Mouse (Mus musculus): Measurements from ENCODE around the gene Ankrd13d.

The Ankrd13d gene

DNA sequence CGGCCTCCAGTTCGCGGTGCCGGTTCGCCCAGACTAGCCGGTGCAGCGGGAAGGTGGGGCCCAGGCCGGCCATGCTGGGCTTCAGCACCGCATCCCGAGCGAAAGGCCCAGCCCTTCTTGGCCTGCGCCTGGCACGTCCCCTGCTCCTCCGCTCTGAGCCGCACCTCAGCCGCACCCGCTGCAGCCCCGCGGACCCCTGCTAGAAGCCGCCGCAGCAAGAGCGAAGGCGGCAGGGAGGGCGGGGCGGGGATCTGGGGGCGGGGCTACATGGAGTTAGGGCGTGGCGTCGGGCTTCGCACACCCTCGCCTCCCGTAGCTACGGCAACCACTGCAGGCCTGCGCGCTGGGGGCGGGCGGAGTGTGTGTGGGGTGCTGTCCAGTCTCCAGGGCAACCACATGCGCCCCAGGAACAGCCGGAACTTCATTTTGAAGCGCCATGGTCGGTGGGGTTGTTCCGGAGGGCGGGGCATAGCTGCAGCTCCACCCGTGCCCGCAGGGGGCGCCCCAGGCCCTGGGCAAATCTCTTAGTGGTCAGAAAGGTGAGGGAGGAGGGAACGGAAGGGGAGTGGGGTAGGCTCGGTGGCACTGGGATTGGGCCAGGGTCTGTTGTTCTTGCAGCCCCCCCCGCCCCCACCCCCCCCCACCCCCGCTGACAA is at the start of gene Ankrd13d:
Gene Ankrd13d (minus strand): TSS at position 240 of the 656 bp plus-strand sequence.
- peak; percentile 95 to 97 for DNase-seq (ENCODE audit: low spot score in 2 of 2)

DNA sequence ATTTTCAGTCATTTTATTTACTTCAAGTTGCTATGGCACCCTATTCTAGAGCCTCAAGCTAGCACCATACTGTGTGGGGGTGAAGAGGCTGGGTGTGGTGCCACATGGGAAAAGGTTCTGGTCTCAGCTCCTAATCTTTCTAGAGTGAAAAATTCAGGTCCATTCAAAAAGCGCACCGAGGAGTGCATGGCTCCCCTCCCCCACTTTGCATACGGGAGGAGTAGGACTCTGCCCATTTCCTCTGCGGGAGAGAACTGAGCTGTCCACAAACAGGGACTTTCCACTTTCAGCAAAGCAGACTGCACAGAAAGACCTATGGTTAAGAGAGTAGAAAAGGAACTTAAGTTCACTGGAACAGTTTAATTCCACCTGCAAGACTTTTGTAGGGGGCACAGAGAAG is 49.7 kb upstream of the Ankrd13d start:
- DNase-seq (ENCODE audit: low spot score in 2 of 2), result peak; percentile 60 to 68

DNA sequence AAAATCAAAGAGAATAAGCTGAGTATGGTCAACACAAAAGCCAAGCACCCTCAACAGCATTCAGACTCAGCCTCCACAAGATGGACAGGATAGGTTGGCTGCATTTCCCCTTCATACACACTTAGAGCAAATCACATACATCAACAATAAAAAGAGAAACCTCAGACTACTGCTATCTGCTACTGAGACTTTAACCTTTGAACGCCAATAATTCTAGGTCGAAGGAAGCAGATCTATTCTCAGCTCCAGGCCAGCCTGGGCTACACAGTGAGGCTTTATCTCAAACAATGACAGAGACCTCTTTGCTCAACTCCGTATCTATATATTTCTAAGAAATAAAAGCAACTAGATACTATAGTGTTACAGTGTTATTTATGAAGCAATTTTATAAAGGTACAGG is 48.3 kb upstream of the Ankrd13d start:
- DNase-seq (ENCODE audit: low spot score in 2 of 2), result no peak

DNA sequence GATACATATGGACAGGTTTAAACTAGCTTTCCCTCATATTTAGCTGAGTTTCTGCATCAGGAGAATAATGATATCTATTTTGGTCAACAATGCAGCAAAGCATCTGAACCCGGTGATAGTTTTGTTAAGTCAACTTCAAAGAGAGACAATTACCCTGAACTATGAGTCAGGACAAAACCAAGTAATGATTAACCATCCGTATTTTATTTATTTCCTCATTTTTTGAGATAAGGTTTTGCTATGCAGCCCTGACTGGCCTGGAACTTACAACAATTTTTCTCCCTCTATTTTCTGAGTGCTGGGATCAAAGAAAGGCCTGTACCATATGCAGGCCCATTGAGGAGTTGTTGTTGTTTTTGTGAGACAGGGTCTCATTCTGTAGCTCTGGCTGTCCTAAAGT is 47.7 kb upstream of the Ankrd13d start:
- no peak for DNase-seq (ENCODE audit: low spot score in 2 of 2)

DNA sequence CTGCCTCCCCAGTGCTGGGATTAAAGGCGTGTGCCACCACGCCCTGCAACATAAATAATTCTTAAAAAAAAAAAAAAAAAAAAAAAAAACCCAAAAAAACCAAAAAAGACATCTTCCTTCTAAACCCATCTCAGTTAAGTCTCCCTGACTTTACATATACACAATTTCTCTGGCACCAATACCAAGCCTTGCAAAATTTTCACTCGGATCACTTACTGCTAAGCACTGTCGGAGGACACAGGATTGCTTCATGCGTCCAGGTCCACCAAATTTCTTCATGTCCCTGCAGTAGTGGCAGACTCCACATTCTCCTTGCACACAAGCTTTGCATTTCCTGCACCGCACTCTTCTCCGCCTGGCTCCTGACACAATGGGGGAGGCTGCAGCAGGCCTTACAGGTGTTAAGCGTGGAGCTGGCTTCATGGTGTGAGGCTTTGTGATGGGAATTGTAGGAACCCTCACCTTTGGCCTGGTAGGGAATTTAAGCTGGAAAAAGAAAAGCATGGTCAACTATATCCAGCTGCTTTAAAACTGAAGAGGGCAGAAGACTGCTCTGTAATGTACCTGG is 45.9 kb upstream of the Ankrd13d start:
- DNase-seq (ENCODE audit: low spot score in 2 of 2), result no peak

DNA sequence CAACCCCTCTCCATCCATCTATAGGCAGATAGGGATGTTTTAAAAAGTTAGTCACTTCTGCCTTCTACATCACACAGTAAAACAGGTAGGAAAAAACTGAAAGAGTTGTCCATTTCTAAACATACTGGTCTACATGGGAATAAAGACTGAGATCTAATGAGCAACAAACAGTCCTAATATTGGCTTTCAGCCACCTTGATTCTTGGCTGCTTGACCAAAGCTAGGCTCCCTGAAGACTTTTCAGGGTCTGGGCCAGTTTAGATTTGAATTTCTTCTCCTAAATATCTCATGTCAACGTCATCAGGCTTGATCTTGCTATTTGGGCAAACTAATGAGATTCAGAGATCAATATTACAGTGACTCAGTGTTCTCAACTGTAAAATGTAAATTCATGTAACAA is 43.9 kb upstream of the Ankrd13d start:
- no peak for DNase-seq (ENCODE audit: low spot score in 2 of 2)

DNA sequence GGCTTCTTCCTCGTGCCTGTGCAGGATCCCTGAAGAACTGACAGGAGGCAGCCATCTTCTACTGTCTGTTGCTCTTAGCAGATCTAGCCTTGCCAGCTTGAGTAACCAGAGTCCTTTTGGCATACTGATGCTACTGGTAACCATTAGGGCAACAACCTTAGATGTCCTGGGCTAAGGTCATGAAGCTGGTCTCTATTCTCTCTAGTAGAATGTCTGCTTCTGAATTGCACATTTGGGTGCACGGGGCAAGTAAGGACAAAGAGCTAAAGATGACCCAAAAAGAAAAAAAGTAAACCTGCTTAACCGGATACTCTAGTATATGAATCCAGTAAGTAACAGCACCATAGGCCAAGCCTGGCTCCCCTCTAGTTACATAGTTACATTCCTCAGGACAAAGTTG is 43.2 kb upstream of the Ankrd13d start:
- no peak for DNase-seq (ENCODE audit: low spot score in 2 of 2)

DNA sequence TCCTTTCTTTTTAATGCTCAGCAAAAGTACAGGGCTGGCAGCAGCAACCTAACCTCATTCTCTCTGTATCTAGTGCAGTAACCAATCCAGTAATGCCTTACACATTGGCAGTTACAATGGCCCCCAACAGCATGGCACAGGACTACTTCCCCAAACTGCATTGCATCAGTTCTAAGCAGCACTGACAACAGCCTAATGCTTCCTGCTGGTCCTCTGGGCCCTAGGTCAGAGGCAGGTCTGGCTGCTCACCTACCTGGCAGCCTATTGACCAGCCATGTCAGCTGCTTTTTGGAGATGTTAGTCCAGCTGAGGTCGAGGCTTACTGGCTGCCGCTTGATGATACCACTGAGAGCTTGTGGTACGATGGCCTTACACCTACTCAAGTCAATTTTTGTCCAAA is 39.2 kb upstream of the Ankrd13d start:
- no peak for DNase-seq (ENCODE audit: low spot score in 2 of 2)

DNA sequence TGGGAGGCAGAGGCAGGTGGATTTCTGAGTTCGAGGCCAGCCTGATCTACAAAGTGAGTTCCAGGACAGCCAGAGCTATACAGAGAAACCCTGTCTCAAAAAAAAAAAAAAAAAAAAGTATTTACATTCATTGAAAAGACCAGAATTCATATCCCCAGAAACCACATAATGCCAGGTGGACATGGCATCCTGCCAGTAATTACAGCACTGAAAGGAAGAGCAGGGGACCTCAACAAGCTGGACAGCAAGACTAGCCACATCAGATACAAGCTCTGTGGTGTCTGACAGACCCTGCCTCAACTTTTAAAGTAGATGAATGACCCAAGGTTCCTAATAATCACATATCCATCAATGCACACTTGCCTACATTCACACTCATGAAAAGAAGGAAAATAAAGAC is 38.7 kb upstream of the Ankrd13d start:
- no peak for DNase-seq (ENCODE audit: low spot score in 2 of 2)

DNA sequence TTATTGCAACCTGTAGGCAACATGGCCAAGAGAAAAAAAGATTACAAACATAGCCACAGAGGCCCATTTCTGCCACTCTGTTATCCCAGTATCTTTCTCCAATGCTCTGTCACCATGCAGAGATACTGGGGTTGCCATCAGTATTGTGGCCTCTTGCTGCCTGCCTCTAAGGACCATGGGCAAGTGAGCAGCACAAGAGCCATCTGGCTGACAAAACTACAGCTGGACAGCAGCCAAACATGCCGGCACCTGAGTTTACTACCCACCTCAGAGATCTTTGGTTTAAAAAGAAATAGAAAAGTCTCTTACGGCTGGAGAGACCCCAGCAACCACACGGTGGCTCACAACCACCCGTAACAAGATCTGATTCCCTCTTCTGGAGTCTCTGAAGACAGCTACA is 36.3 kb upstream of the Ankrd13d start:
- no peak for DNase-seq (ENCODE audit: low spot score in 2 of 2)

DNA sequence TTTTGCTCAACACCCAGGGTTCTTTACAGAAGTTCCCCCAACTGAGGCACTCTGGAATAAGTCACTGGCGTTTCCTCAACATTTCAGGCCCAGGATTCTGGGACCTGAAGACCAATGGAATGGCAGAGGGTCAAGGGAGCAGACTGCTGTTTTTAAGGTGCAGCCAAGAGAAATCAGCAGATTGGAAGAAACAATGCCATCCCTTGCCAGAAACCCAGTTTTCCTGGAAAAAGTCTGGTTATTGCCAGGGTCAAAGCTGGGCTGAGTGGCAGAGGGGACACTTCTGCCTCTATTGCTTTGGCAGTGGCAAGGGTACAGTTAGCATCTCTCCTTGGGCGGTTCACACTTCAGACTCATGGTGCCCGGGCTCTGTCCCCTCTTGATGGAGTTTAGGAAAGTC is 34.2 kb upstream of the Ankrd13d start:
- no peak for DNase-seq (ENCODE audit: low spot score in 2 of 2)

DNA sequence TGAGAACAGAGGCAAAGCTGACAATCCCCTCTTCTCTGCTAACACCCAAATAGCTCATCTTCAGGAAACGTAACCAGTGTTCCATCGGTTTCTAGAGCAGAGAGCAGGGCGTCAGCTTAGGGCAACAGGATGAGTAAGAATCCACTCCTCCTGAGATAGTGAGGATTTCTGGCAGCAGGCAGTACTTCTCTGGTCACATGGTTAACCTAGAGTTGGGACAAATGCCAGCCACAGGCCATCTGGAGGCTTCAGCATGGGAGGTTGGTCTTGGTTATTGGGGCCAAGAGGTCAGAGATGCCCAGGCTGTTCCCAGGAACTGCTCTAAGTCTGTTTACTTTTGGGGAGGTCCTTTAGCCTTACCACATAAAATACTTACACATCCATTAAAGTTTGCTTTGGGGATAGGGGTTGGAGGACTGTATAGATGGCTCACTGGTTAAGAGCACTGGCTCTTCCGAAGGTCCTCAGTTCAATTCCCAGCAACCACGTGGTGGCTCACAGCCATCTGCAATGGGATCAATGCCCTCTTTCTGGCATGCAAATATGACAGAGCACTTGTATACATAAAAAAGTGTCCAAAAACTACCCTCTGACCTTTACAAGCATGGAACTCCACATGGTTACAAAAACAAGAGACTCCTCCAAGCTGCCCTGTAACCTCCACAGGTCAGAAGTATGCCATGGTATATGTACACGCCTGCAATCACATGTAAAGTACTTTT is 32.4 kb upstream of the Ankrd13d start:
- DNase-seq (ENCODE audit: low spot score in 2 of 2), result no peak

DNA sequence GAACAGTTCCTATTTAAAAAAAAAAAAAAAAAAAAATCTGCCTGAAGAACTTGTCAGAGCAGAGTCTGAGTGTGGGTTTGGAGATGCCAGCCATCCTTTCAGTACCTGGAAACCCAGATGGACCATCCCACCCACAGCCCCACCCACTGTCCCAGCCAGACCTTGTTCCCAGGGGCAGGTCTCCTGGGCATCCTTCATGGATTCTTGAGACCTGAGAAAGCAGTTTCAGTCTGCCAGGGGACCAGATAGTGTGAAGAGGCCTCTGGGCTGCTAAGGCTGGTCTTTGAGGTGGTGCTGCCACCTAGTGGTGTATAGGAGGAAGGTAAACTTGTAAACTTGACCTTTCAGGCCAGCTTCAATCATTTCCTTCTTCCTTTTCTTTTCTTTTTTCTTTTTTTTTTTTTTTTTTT is 26.8 kb upstream of the Ankrd13d start:
- peak in 1 of 2 experiments; percentile 68 for DNase-seq (ENCODE audit: low spot score in 2 of 2)

DNA sequence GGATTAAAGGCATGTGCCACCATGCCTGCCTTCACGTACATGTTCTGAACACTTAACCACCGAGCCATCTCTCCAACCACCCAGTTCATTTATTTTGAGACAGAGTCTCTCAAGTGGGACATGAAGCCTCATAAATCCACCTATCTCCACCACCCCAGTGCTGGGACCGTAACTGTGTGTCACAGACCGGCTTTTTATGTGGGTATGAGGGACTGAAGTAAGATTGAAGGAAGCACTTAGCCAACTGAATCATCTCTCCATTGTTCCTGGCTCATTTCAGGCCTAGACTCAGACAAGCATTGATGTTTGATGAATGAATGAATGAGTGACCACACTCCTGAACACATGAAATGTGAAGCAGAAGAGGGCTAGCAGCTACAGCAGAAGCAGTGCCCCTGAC is 26.4 kb upstream of the Ankrd13d start:
- no peak for DNase-seq (ENCODE audit: low spot score in 2 of 2)

DNA sequence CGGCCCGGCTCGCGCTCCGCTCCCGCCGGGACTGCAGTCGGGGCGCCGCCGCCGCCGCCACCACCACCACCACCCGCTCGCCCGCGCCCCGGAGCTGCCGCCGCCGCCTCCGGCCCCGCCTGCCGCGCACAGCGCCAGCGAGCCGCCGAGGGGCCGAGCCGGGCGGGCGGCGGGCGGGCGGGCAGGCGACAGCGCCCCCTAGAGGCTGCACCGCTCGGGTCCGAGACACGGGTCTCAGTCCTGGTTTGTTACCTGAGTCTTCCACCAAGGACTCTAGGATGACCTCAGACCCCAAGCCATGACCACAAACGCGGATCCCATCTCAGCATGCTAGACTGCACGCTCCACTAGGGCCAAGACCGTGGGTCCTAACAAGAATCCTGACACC is 23.2 kb upstream of the Ankrd13d start, which contains the start of gene Grk2:
Gene Grk2 (minus strand): TSS at position 33 of the 388 bp plus-strand sequence.
- peak; percentile 76 to 83 for DNase-seq (ENCODE audit: low spot score in 2 of 2)

DNA sequence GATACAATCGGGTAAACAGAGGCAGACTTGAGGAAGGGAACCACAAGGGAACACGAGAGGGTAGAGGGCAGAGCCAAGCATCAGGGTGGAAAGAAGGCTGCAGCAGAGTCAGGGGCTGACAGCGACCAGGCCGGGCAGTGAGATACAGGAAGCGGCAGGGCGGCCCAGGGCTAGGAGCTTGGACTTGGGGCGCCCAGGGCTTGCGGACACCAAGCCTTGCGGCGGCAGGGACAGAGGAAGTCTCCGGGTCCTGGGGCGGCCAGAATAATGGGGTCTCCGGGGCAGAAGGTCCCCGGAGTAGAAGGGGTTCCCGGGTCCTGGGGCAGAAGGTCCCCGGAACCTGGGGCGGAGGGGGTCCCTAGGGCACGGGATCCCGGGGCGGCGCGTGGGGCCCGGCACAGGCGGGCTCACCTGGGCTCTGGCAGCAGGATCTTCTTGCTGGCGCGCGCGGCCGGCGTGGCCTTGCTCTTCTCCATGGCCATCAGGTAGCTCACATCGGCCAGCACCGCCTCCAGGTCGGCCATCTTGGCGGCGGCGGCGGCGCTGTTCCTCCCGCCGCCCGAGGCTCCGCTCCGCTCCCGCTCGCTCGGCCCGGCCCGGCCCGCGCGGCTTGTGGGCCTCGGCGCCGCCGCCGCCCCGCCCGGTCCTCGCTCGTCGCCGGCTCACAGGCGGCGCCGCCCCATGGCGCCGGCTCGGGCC is 22.7 kb upstream of the Ankrd13d start:
- DNase-seq (ENCODE audit: low spot score in 2 of 2), result peak in 1 of 2 experiments; percentile 47

DNA sequence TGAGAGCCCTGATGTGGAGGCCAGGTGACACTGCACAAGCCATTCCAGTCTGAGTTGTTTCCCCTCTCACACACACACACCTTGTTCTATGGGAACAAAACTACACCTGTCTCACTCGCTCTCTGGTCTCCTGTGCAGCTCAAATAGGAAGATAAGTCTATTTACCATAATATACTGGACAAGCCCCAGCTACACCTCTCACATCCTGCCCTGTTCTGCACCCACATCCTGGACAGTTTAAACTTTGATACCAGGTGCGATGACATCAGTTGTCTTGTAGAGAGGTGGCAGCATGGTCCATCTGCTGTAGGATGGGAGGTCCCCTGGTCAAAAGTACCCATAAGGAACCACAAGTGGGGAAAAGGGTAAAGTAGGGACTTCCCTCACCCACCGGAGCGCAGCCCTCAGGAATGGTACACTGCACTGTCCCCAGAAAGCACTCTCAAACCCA is 22.0 kb upstream of the Ankrd13d start:
- no peak for DNase-seq (ENCODE audit: low spot score in 2 of 2)

DNA sequence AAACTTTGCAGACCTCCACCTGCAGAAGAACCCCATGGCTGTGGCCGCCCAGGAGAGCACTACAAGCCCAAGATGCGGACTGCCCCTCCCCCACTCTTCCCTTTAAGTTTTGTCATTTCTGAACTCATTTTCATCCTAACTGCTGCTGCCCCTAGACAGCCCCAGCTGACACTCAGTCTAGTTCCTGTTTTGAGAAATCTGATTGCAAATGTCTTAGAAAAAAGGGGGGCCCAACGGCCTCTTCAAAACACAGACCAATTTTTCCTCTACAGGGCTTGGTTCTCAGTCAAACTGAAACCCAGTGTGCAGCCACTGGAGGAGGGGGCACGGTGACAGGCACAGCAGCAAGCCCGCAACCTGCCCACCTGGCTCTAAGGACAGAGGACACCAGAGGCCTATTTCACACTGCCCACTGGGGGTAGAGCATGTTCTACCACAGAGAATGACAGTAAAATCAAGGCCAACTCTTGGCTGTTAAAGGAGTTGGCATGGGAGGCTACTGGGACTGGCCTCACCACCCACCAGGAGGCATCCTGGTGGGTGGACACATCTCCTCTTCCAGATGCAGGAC is 21.4 kb upstream of the Ankrd13d start:
- DNase-seq (ENCODE audit: low spot score in 2 of 2), result no peak

DNA sequence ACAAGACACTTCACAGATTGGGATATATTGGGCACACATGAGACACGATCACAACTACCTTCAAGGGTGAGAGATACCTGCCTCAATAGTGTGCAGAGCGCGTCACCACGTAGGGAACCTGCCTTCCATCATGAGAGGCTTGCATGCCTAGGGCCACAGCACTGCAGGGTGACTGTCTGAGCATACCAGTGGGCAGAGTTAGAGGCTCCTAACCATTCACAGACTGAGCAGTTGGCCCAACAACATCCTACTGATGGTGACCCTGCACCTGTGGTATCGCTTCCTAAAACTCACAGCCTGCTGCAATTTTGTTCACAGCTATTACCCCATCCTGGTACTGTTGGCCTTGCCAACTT is 20.7 kb upstream of the Ankrd13d start:
- no peak for DNase-seq (ENCODE audit: low spot score in 2 of 2)

DNA sequence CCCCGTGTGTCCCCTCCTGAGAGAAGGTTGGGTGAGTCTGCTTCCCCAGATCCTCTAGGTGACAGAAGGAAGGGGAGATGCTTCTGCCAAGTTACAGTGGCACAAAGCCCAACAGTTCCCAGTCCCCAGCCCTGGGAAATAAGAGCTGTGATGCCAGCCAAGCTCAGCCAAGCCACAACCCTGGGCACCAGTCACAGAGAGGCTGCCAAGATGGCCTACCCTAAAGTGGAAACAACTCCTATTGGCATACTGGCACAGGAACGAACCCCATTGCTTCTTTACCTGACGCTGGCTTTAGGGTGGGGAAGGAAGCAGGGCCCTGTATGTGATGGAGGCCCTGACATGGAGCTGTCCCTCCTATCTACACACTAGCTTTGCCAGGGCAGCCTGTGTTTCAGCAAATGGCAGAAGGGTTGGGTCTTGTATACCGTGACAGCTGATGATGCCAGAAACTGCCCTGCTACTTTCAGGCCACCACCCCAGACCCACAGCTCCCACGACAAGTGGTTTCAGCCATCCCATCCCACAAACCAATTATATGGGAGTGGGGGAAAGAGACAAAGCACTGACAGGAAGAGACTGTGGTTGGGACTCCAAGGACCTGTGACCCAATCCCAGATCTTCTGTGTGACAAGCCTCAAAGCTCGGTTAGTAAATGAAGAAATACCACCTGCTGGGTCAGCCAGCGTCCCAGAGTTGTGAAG is 20.2 kb upstream of the Ankrd13d start:
- peak; percentile 80 to 81 for DNase-seq (ENCODE audit: low spot score in 2 of 2)
